Mouse (Mus musculus) lung, adult 2 months (tissue): ENCODE results near the gene Trap1.

Experiments used
- CTCF ChIP-seq: fragments of 200-500 bp; IDR thresholded peaks from 2 replicates; pipeline ENCODE4 v1.5.1; 2011; ENCODE audit warnings: mild to moderate bottlenecking, low read length, control low read depth; ENCODE audit not compliant: insufficient read depth
- POLR2A ChIP-seq: fragments of 200-500 bp; IDR thresholded peaks from 2 replicates; pipeline ENCODE4 v1.6.1; 2011; ENCODE audit warnings: low read depth, mild to moderate bottlenecking, control low read depth, low read length, borderline replicate concordance; ENCODE audit errors: extremely low read depth

- TF ChIP-seq POLR2A (no peak), CTCF (no peak)
These were observed 37.4 kb downstream of the Trap1 start for GRCm38 (mm10) chr16:4040206-4040605.
